Mouse (Mus musculus): ENCODE data around the gene Herc1. TPM values are rescaled to one million over a fixed set of nuclear protein-coding genes. Genes with fewer than 3 reads are reported as not detected.
"Not testable (repeated sequence)": the region's sequence is repeated elsewhere in the genome, so short reads cannot be mapped to it uniquely, and the experiment has no call there.

Gene Herc1
- total RNA-seq, 2 experiments from 2014 or later = 114 to 122 TPM

- DNase-seq (ENCODE audit: low spot score in 2 of 2) = no peak
These were observed 2.7 kb upstream of the Herc1 start for GRCm38 (mm10) chr9:66347405-66348035.

DNA sequence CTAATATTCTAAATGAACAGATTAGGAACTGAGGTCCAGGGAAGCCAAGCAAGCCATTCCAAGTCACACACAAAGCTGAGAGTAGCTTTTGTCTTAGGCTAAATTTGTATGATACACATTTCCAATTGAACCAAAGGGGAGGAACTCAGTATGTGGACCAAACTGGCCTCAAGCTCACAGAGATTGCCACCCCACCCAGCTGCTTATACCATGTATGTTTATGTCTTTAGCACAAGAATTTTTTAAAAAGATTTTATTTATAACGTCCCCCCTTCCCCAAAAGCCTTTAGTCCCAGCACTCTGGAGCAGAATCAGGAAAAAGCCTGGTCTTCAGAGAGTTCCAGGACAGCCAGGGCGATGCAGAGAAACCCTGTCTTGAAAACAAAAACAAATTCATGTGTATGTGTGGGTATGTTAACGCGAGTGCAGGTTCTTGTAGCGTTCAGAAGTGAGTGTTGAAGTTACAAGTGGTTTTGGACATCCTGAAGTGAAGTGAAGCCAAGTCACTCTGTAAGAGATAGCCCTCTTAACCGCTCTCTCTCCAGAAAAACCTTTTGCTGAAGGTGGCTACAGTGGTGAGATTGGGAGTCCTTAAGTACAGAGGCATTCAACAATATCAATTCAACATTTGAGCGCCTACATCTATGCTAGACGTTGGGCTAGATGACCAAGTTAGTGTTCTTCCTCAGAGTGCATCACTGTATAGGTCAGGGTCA is 948 bp upstream of the Herc1 start:
- no peak for DNase-seq (ENCODE audit: low spot score in 2 of 2)

DNA sequence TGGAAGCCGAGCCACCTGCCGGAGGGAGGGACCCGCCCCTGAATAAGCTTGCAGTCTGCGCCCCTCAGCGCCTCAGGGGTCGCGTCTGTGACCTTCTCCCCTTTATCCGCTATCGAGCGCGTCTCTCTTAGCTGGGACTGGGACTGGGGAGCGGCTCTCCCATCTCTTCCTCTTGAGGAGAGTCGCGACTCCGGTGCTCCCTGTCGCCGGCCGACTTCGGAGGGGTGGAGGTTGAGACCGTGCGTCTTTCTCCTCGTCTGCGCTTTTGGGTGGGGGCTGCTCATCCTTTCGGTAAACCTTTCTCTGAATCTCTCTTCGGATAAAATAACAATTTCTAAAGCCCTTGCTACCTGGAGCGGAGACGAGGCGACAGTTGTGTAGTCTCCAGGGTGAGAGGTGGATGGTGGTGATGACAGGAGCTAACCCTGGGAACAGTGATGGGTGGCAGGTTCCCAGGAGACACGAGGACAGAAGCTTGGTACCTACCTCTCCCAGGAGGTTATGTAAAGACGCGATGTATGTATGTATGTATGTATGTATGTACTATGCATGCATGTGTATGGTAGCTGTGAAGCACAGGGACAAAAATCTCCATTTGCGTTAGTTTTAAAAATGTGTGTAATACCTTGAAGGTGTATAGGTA is 659 bp downstream of the Herc1 start:
- DNase-seq (ENCODE audit: low spot score in 2 of 2) = no peak

DNA sequence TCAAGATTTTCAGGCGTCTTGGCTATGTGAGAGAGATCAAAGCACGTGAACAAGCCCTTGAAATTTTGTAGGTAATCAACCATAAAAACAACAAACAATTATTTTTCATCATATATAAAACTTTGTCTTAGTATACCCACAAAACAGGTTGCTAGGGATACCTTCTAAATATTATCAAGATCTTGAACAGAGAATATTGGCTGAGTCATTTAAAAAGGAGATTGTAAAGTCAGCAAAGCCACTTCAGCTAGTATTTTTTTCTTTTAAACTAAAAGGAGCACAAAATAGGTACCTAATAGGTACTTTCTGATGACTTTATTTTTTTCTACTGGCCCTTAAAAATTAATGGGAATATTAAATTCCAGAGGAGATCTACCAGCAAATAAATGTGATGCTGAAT is 2.5 kb downstream of the Herc1 start:
- DNase-seq (ENCODE audit: low spot score in 2 of 2) = no peak

GRCm38 (mm10) chr9:66359135-66359534 is 8.9 kb downstream of the Herc1 start:
- no peak for DNase-seq (ENCODE audit: low spot score in 2 of 2)

DNA sequence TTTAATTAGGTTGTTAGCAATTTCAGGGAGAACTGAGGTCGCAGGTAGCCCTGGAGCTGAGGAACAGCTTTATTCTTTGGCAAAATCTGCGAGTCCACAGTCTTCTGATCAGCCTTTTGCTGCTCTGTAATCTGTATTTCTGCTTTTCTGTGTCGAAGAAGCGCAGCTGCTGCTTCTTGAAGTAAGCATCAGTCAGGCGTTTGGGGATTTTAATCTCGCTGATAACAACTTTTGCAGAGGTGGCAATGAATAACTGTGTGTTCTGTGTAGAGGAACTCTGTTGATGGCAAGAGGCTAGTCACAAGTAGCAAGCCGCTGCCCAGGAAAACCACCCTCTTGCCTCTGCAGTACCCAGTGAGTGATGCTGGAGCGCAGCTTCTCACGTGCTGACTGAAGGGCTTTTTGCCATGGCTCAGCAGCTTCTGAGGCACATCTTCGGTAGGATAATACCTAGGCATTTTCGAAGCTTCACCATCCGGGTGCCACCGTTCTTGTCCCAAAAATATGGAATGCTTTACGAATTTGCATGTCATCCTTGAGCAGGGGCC is 10.0 kb downstream of the Herc1 start:
- DNase-seq (ENCODE audit: low spot score in 2 of 2) = peak in 1 of 2 experiments; percentile 18

DNA sequence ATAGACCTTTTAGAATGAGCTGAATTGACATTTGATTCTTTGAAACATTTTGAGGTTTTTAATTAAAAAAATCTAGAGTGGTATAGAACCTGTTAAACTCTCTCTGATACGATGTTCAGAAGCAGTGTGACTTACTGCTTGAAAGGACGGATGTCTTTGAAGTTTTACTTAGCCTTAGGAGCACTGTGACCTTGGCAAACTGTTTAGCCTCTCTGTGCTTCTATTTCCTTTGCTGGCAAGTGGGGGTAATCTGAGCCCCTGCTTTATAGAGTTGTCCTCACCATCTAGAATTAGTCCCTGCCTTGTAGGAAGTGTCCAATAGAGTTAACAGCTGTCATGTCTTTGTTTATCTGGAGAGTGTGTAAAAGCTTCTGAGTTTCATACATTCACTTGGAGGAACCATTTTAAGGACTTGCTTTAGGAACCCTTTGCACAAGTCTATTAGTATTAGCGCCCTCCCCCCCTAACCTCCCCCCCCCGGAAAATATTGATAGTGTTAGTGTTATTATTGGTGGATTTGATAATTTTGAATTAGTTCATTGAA is 18.7 kb downstream of the Herc1 start:
- DNase-seq (ENCODE audit: low spot score in 2 of 2) = no peak

DNA sequence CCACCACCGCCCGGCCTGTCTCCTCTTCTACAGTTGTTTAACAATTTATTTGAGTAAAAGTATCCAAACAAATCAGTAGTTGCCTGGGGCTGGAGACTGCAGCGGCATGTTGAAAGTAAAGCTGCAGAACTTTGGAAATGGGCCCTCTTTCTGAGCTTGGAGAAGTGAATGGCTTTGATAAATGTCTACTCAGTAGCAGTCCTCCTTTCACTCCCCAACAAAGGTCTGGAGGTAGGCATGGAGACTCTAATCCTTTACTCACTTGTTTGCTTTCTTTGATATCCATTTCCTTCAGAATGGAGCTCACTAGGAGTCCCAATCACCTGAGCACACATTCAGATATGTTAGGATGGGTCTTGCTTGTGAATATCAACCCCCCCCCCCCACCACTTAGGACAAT is 20.1 kb downstream of the Herc1 start:
- DNase-seq (ENCODE audit: low spot score in 2 of 2) = no peak

DNA sequence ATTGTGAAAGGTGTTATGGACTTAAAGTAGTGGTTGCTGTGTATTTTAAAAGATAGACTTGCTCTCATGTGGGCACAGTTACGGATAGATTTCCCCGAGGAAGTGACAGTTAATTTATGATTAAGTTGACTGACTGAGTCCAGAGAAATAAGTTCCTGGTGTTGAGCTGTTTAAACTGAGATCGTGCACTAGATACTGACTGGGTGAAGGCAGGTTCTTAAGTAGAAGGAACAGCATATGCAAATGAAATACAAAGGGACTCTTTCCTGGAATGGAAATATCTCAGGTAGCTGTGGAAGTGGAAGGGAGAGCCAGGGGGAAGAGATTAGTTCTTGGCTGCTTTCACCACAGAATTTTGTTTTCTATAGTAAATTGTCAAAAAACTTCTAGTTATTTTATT is 20.6 kb downstream of the Herc1 start:
- DNase-seq (ENCODE audit: low spot score in 2 of 2) = no peak

- no peak for DNase-seq (ENCODE audit: low spot score in 2 of 2)
These were observed 23.2 kb downstream of the Herc1 start for GRCm38 (mm10) chr9:66373432-66373831.

- DNase-seq (ENCODE audit: low spot score in 2 of 2) = no peak
These were observed 24.5 kb downstream of the Herc1 start for GRCm38 (mm10) chr9:66374495-66375478.

GRCm38 (mm10) chr9:66383417-66383816 is 33.2 kb downstream of the Herc1 start:
- DNase-seq (ENCODE audit: low spot score in 2 of 2) = no peak

DNA sequence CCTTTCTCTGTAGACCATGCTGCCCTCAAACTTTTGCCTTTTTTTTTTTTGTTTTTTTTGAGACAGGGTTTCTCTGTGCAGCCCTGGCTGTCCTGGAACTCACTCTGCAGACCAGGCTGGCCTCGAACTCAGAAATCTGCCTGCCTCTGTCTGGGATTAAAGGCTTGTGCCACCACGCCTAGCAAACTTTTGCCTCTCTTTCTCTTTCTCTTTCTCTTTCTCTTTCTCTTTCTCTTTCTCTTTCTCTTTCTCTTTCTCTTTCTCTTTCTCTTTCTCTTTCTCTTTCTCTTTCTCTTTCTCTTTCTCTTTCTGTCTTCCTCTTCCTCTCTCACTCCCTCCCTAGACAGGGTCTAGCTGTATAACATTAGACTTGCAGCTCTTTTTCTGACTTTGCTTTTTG is 40.1 kb downstream of the Herc1 start:
- DNase-seq (ENCODE audit: low spot score in 2 of 2) = not testable (repeated sequence)

DNA sequence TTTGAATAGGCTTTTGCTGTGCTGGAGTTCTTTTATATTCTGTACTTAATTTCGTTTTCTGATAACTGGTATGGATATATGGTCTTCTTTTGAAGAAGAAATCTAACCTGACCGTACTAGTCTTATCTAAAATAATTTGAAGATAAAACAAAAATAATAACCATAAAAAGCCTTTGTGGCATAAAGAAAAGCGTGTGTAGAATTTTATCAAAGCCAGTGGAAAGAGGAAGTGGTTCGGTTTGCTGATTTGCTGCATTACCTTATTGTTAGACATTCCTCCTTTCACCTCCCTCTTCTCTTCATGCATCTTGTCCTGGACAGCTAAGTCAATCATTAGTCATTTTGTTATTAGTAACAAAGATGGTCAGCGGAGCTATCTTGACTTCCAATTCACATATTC is 43.1 kb downstream of the Herc1 start:
- DNase-seq (ENCODE audit: low spot score in 2 of 2) = no peak

- no peak for DNase-seq (ENCODE audit: low spot score in 2 of 2)
These were observed 73.2 kb downstream of the Herc1 start for GRCm38 (mm10) chr9:66423492-66423891.

- no peak for DNase-seq (ENCODE audit: low spot score in 2 of 2)
These were observed 89.8 kb downstream of the Herc1 start for GRCm38 (mm10) chr9:66440007-66440406.

GRCm38 (mm10) chr9:66448253-66448652 is 98.0 kb downstream of the Herc1 start:
- no peak for DNase-seq (ENCODE audit: low spot score in 2 of 2)

DNA sequence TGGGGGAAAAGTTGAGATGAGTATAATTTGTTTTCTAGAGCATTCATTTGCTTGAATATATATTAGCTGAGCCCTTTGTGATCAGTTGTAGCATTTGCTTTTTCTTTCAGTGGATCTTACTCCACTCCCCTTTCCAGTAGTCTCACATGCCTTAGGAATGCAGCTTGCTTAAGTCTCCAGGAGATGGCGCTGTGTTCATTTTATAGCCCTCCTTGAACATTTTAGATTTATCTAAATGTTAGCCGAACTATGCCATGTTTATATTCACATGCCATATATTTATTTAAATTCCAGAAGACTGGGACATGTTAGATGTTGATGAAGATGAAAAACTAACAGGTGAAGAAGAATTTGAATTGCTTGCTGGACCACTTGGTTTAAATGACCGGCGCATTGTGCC is 114.8 kb downstream of the Herc1 start:
- DNase-seq (ENCODE audit: low spot score in 2 of 2) = peak; percentile 18 to 23

GRCm38 (mm10) chr9:66477785-66478184 is 127.5 kb downstream of the Herc1 start:
- no peak for DNase-seq (ENCODE audit: low spot score in 2 of 2)

GRCm38 (mm10) chr9:66483429-66483828 is 133.2 kb downstream of the Herc1 start:
- DNase-seq (ENCODE audit: low spot score in 2 of 2) = no peak

DNA sequence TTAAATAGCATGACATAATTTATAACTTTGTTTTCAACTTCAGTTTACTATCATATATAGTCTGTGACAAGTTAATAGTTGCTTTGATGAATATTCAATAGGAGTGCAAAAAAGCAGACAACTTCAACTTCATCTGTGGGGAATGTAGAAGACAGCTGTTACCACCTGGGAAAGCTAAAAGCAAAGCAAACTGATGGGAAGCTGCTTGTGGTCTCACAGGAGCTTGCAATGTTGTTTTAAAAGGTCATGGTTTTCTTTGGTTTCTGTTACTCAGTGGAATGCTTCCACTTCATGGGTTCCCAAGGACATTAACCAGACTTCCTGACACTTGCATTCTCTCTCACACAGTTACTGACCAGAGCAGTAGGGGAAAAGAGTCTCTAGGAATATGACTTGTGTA is 138.5 kb downstream of the Herc1 start:
- DNase-seq (ENCODE audit: low spot score in 2 of 2) = no peak
